Mouse (Mus musculus) MEL (cell line): ENCODE results near the gene Ephb6.

Source experiments
- CTCF ChIP-seq, 3 experiments: IDR thresholded peaks in 2 of 3; conservative IDR thresholded peaks in 1 of 3; 2 replicates each; pipeline ENCODE4 v1.5.1; 2011 to 2012; ENCODE audit warnings: low read length in 3 of 3, low read depth in 2 of 3, mild to moderate bottlenecking in 2 of 3, improper control_type of control experiment in 1 of 3, inconsistent platforms in 1 of 3, mixed read lengths in 1 of 3, moderate library complexity in 1 of 3; ENCODE audit not compliant: control insufficient read depth in 1 of 3, insufficient read depth in 1 of 3, poor library complexity in 1 of 3, severe bottlenecking in 1 of 3
- EP300 ChIP-seq, 2 experiments: IDR thresholded peaks; 2 replicates each; pipeline ENCODE4 v1.6.1; 2011; ENCODE audit warnings: improper control_type of control experiment in 2 of 2, low read length in 2 of 2, low read depth in 1 of 2, mild to moderate bottlenecking in 1 of 2
- POLR2A ChIP-seq, 2 experiments: IDR thresholded peaks; 2 replicates each; pipeline ENCODE4 v1.6.1; 2011 to 2012; ENCODE audit warnings: low read length in 2 of 2, mild to moderate bottlenecking in 2 of 2, control low read depth in 1 of 2, improper control_type of control experiment in 1 of 2, low read depth in 1 of 2, moderate library complexity in 1 of 2; ENCODE audit not compliant: control insufficient read depth in 1 of 2, insufficient read depth in 1 of 2, poor library complexity in 1 of 2
- SMC3 ChIP-seq: IDR thresholded peaks from 2 replicates; pipeline ENCODE4 v1.6.1; 2011; ENCODE audit warnings: low read depth, low read length, improper control_type of control experiment

GRCm38 (mm10) chr6:41635211-41635610, 29.9 kb downstream of the Ephb6 start:
- TF ChIP-seq POLR2A (IDR thresholded peaks at IDR 0.05; ENCODE audit: control insufficient read depth in 1 of 2, insufficient read depth in 1 of 2, low read depth in 1 of 2, low read length in 2 of 2, poor library complexity in 1 of 2) (no peak), CTCF (IDR thresholded peaks at IDR 0.05 in 2 of 3, conservative IDR thresholded peaks at IDR 0.05 in 1 of 3; ENCODE audit: control insufficient read depth in 1 of 3, insufficient read depth in 1 of 3, low read depth in 2 of 3, low read length in 3 of 3, poor library complexity in 1 of 3, severe bottlenecking in 1 of 3) (no peak), SMC3 (no peak), EP300 (IDR thresholded peaks at IDR 0.05; ENCODE audit: low read depth in 1 of 2, low read length in 2 of 2) (no peak)
